Mouse (Mus musculus): ENCODE results near the gene Atxn2.

GRCm38 (mm10) chr5:121685495-121685894 is 25.6 kb upstream of the Atxn2 start:
- TF ChIP-seq POLR2A (IDR thresholded peaks at IDR 0.05; ENCODE audit: low read depth, low read length): no peak
- no peak for TF ChIP-seq CTCF (conservative IDR thresholded peaks at IDR 0.05 in 1 of 2, IDR thresholded peaks at IDR 0.05 in 1 of 2; ENCODE audit: low read depth in 2 of 2, low read length in 2 of 2)
- no peak for TF ChIP-seq EP300 (IDR thresholded peaks at IDR 0.05; ENCODE audit: low read length)
- no peak for TF ChIP-seq CHD1 (IDR thresholded peaks at IDR 0.05; ENCODE audit: low read depth, low read length)
- no peak for TF ChIP-seq ZMIZ1 (IDR thresholded peaks at IDR 0.05; ENCODE audit: low read depth, low read length)
- no peak for TF ChIP-seq USF1 (IDR thresholded peaks at IDR 0.05; ENCODE audit: low read depth, low read length)

Data from CH12.LX (cell line).